Mouse (Mus musculus) liver, postnatal 0 days (tissue): ENCODE results near the gene Coa5. TPM values are rescaled to one million over a fixed set of nuclear protein-coding genes. Genes with fewer than 3 reads are reported as not detected.
A peak's percentile ranks its signal among the peaks of the same experiment; 100 is the strongest.

Experiments
- ATAC-seq: fragments of 200-750 bp; cut with Nextera tagmentation; 2 replicates; pipeline ENCODE4 v1.8.0; 2017; ENCODE audit warnings: mild to moderate bottlenecking, moderate library complexity
- DNase-seq: peaks from one replicate; pipeline ENCODE4 v3.0.0-alpha.2; 2016
- H3K27ac ChIP-seq: fragments of 300-500 bp; sonication (generic); 2 replicates; pipeline ENCODE4 v1.5.1; 2014; ENCODE audit warnings: antibody characterized with exemption, moderate library complexity, mild to moderate bottlenecking, low read depth
- H3K27me3 ChIP-seq: fragments of 300-500 bp; sonication (generic); 2 replicates; pipeline ENCODE4 v1.6.1; 2014; ENCODE audit warnings: low read length, control low read depth, mixed read lengths; ENCODE audit not compliant: insufficient read depth
- H3K36me3 ChIP-seq: fragments of 300-500 bp; sonication (generic); replicated peaks from 2 replicates; pipeline ENCODE4 v1.6.1; 2014; ENCODE audit warnings: mild to moderate bottlenecking, control low read depth, low read length, moderate library complexity, mixed read lengths; ENCODE audit not compliant: insufficient read depth
- H3K4me1 ChIP-seq: fragments of 300-500 bp; sonication (generic); 2 replicates; pipeline ENCODE4 v1.6.1; 2014; ENCODE audit warnings: antibody characterized with exemption, mild to moderate bottlenecking, control low read depth; ENCODE audit not compliant: insufficient read depth
- H3K4me2 ChIP-seq: fragments of 300-500 bp; sonication (generic); 2 replicates; pipeline ENCODE4 v1.6.1; 2014; ENCODE audit warnings: low read depth, mild to moderate bottlenecking, low read length, moderate library complexity, mixed read lengths
- H3K4me3 ChIP-seq: fragments of 300-500 bp; sonication (generic); 2 replicates; pipeline ENCODE4 v1.5.1; 2014; ENCODE audit warnings: low read depth, low read length
- H3K9ac ChIP-seq: fragments of 300-500 bp; sonication (generic); replicated peaks from 2 replicates; pipeline ENCODE4 v1.6.1; 2014; ENCODE audit warnings: mild to moderate bottlenecking, moderate library complexity
- H3K9me3 ChIP-seq: fragments of 300-500 bp; sonication (generic); 2 replicates; pipeline ENCODE4 v1.6.1; 2016; ENCODE audit warnings: mild to moderate bottlenecking, control low read depth, low read length, mixed read lengths
- CTCF ChIP-seq: sonication (generic); IDR thresholded peaks from 2 replicates; pipeline ENCODE4 v1.5.1; 2016; ENCODE audit warnings: antibody characterized with exemption, low read depth
- EP300 ChIP-seq: IDR thresholded peaks from 2 replicates; pipeline ENCODE4 v1.6.1; 2016; ENCODE audit warnings: antibody characterized with exemption, low read depth, mild to moderate bottlenecking
- WGBS: fragments of 180-500 bp; shearing (Covaris S2); extraction: QIAGEN DNeasy Blood & Tissue Kit; methylation state at CpG from one replicate; pipeline ENCODE4 v1.1.7; 2014; ENCODE audit not compliant: insufficient replicate concordance; 5-methylcytosine and 5-hydroxymethylcytosine counted together
- polyA plus RNA-seq: library from polyadenylated mRNA; unstranded; fragments of >200 nt; fragmentation: Nextera tagmentation; extraction: Ambion mirVana; gene quantifications from 2 replicates; pipeline ENCODE4 v1.2.1, GENCODE M21; 2015

The Coa5 gene
- polyA plus RNA-seq, 1 experiment from 2014 or later = 23.0 TPM

GRCm38 (mm10) chr1:37466322-37466995, 36.6 kb upstream of the Coa5 start:
- Histone ChIP-seq H3K27me3 (no peaks in the 10 kb centered on the region), H3K4me3 (no peak overlapping the region), H3K9ac (no peak overlapping the region), H3K4me2 (no peak overlapping the region), H3K9me3 (no peaks in the 10 kb centered on the region), H3K36me3 (no peaks in the 10 kb centered on the region), H3K27ac (no peak overlapping the region), H3K4me1 (no peaks in the 10 kb centered on the region)
- TF ChIP-seq EP300 = no peak
- peak; percentile 40 for TF ChIP-seq CTCF
- ATAC-seq (no peak), DNase-seq (no peak)
- WGBS = 73% methylated on average over 3 of the region's 3 CpGs

GRCm38 (mm10) chr1:37464878-37465452, 35.1 kb upstream of the Coa5 start:
- no peak overlapping the region for H3K4me2 ChIP-seq
- H3K36me3 ChIP-seq = no peaks in the 10 kb centered on the region
- H3K4me1 ChIP-seq = no peaks in the 10 kb centered on the region
- 78% methylated on average over 10 of the region's 10 CpGs for WGBS
- no peak overlapping the region for H3K27ac ChIP-seq
- H3K4me3 ChIP-seq = no peak overlapping the region
- no peak for TF ChIP-seq CTCF
- no peak for TF ChIP-seq EP300
- ATAC-seq (no peak), DNase-seq (no peak)
- H3K9me3 ChIP-seq = no peaks in the 10 kb centered on the region
- H3K27me3 ChIP-seq = no peaks in the 10 kb centered on the region
- H3K9ac ChIP-seq = no peak overlapping the region

GRCm38 (mm10) chr1:37457546-37457945, 27.6 kb upstream of the Coa5 start:
- no peaks in the 10 kb centered on the region for H3K9me3 ChIP-seq
- no peak overlapping the region for H3K27ac ChIP-seq
- TF ChIP-seq EP300 (no peak), CTCF (no peak)
- H3K36me3 ChIP-seq = no peaks in the 10 kb centered on the region; the same call in 1 of the 2 replicates
- WGBS = 77% methylated on average over 7 of the region's 7 CpGs
- no peak overlapping the region for H3K4me2 ChIP-seq
- no peak overlapping the region for H3K9ac ChIP-seq
- H3K4me3 ChIP-seq = no peak overlapping the region
- H3K27me3 ChIP-seq = no peaks in the 10 kb centered on the region
- ATAC-seq (no peak), DNase-seq (no peak)
- H3K4me1 ChIP-seq = no peaks in the 10 kb centered on the region

GRCm38 (mm10) chr1:37451270-37451669, 21.4 kb upstream of the Coa5 start:
- Histone ChIP-seq H3K4me3 (no peak overlapping the region), H3K9ac (no peak overlapping the region), H3K27me3 (no peaks in the 10 kb centered on the region), H3K27ac (no peak overlapping the region), H3K4me1 (no peaks in the 10 kb centered on the region), H3K4me2 (no peak overlapping the region), H3K9me3 (no peaks in the 10 kb centered on the region), H3K36me3 (no peaks in the 10 kb centered on the region; the same call in 1 of the 2 replicates)
- TF ChIP-seq CTCF = no peak
- TF ChIP-seq EP300 = no peak
- 88% methylated on average over 8 of the region's 8 CpGs for WGBS
- DNase-seq = no peak
- ATAC-seq = no peak

GRCm38 (mm10) chr1:37448361-37449095, 18.6 kb upstream of the Coa5 start:
- WGBS = 73% methylated on average over 10 of the region's 10 CpGs
- H3K4me2 ChIP-seq = no peak overlapping the region
- H3K27ac ChIP-seq = no peak overlapping the region
- no peaks in the 10 kb centered on the region for H3K9me3 ChIP-seq
- no peaks in the 10 kb centered on the region for H3K4me1 ChIP-seq
- no peak overlapping the region for H3K9ac ChIP-seq
- no peak overlapping the region for H3K4me3 ChIP-seq
- TF ChIP-seq EP300 = no peak
- peak; percentile 70 for TF ChIP-seq CTCF
- no peaks in the 10 kb centered on the region for H3K27me3 ChIP-seq
- no peak for ATAC-seq
- peak; percentile 69 for DNase-seq
- H3K36me3 ChIP-seq = no peaks in the 10 kb centered on the region
